Mouse (Mus musculus) embryonic fibroblast, embryonic 13.5 days (primary cell): Measurements from ENCODE around the gene Ptpn13.

Source experiments
- CTCF ChIP-seq: IDR thresholded peaks from 2 replicates; pipeline ENCODE4 v1.5.1; 2011; ENCODE audit warnings: mild to moderate bottlenecking, control low read depth, low read length, moderate library complexity, borderline replicate concordance; ENCODE audit not compliant: insufficient read depth
- POLR2A ChIP-seq: IDR thresholded peaks from 2 replicates; pipeline ENCODE4 v1.6.1; 2011; ENCODE audit warnings: low read depth, mild to moderate bottlenecking, control low read depth, low read length, moderate library complexity

- TF ChIP-seq CTCF (no peak), POLR2A (no peak)
Observed at GRCm38 (mm10) chr5:103418886-103419285, 6.1 kb upstream of the Ptpn13 start.
